Mouse (Mus musculus): ENCODE results near the gene Plekhh1. TPM values are rescaled to one million over a fixed set of nuclear protein-coding genes. Genes with fewer than 3 reads are reported as not detected.

The Plekhh1 gene
- polyA plus RNA-seq, 1 experiment from 2014 or later: 12.6 TPM

DNA sequence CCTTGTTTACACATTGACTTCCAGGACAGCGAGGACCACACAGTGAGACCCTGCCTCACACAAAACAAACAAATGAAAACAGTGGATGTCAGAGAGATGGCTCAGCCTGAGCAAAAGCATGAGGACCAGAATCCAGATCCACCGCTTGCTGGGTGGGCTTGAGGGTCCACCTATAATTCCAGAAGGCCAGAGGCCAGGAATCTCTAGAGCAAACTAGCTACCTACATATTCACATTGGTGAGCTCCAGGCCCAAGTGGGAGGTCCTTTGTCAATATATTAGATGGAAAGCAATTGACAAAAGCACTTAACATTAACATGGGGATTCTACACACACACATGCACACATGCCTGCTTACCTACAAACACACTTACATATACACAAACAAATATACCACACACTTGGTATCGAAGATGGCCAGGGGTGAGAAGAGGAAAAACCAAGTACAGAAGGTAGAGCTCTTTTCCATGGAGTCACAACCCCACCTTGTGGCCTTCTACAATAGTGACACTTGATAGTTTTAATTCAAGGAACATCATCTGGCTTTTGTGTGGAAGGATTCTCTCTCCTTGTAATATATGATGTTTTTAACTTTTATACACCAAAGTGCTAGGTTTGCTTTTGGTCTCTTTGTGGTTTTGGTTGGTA is 68.3 kb downstream of the Plekhh1 start:
- 46% methylated on average over 3 of the region's 3 CpGs for WGBS
- TF ChIP-seq CTCF (IDR thresholded peaks at IDR 0.05; ENCODE audit: low read depth): peak; percentile 90

DNA sequence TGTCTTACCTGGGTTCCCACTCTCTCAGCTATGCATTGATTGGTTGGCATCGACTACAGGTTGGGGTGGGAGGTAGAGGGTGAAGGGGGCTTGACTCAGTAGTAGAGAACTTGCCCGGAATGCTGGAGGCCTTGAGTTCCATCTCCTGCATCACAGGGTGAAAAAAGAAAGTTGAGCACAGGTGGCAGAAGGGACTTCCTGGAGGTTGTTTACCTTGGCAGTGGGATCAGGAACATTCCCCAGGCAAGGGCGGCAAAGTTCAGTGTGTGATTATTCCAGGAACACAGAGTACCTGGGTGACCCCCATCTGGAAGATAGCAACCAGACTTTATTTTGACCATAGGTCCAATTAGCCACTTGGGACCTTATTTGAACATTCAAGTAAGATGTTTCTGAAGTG is 74.8 kb downstream of the Plekhh1 start:
- 48% methylated on average over 3 of the region's 3 CpGs for WGBS
- ATAC-seq: peak; percentile 83
- H3K36me3 ChIP-seq (ENCODE audit: control insufficient read depth, insufficient read depth): no peaks in the 10 kb centered on the region
- no peak for TF ChIP-seq CTCF (IDR thresholded peaks at IDR 0.05; ENCODE audit: low read depth)
- no peaks in the 10 kb centered on the region; the same call in 1 of the 2 replicates for H3K4me1 ChIP-seq (replicated peaks; ENCODE audit: control insufficient read depth, insufficient read depth, low read length)
- no peaks in the 10 kb centered on the region for H3K9me3 ChIP-seq (ENCODE audit: control insufficient read depth)
- no peak overlapping the region for H3K9ac ChIP-seq (ENCODE audit: low read depth, low read length)
- no peaks in the 10 kb centered on the region for H3K27me3 ChIP-seq (replicated peaks; ENCODE audit: control insufficient read depth, insufficient read depth, low read length)
- H3K4me2 ChIP-seq (replicated peaks; ENCODE audit: low read depth): no peak overlapping the region
- H3K27ac ChIP-seq (ENCODE audit: low read depth, low read length): no peak overlapping the region
- H3K4me3 ChIP-seq (ENCODE audit: low read depth, low read length): no peak overlapping the region

More for the DNA sequence above, 68.3 kb downstream of the Plekhh1 start:
- H3K4me2 ChIP-seq (replicated peaks; ENCODE audit: low read depth): no peak overlapping the region
- no peaks in the 10 kb centered on the region for H3K4me1 ChIP-seq (replicated peaks; ENCODE audit: control insufficient read depth, insufficient read depth, low read length)
- H3K36me3 ChIP-seq (ENCODE audit: control insufficient read depth, insufficient read depth): no peaks in the 10 kb centered on the region
- no peak overlapping the region for H3K4me3 ChIP-seq (ENCODE audit: low read depth, low read length)
- H3K27ac ChIP-seq (ENCODE audit: low read depth, low read length): no peak overlapping the region
- no peaks in the 10 kb centered on the region for H3K9me3 ChIP-seq (ENCODE audit: control insufficient read depth)
- ATAC-seq: no peak
- no peaks in the 10 kb centered on the region for H3K27me3 ChIP-seq (replicated peaks; ENCODE audit: control insufficient read depth, insufficient read depth, low read length)
- no peak overlapping the region for H3K9ac ChIP-seq (ENCODE audit: low read depth, low read length)

DNA sequence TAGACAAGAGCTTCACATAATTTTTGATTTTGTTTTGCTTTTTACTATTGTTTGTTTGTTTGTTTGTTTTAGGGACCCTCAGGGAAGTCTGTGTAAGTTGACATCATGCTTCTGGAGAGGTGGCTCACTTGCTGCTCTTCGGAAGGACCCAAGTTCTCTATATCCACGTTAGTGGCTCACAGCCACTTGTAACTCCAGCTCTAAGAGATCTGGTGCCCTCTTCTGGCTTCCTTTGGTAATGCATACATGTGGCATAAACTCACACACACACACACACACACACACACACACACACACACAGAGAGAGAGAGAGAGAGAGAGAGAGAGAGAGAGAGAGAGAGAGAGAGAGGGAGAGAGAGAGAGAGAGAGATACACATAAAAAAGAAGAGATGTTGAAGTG is 75.6 kb downstream of the Plekhh1 start:
- Histone ChIP-seq H3K36me3 (ENCODE audit: control insufficient read depth, insufficient read depth) (no peaks in the 10 kb centered on the region), H3K9ac (ENCODE audit: low read depth, low read length) (no peak overlapping the region), H3K9me3 (ENCODE audit: control insufficient read depth) (no peaks in the 10 kb centered on the region), H3K27ac (ENCODE audit: low read depth, low read length) (no peak overlapping the region), H3K4me1 (replicated peaks; ENCODE audit: control insufficient read depth, insufficient read depth, low read length) (no peaks in the 10 kb centered on the region; the same call in 1 of the 2 replicates), H3K4me3 (ENCODE audit: low read depth, low read length) (no peak overlapping the region), H3K27me3 (replicated peaks; ENCODE audit: control insufficient read depth, insufficient read depth, low read length) (no peaks in the 10 kb centered on the region), H3K4me2 (replicated peaks; ENCODE audit: low read depth) (no peak overlapping the region)
- no peak for ATAC-seq
- WGBS: 75% methylated on average over 2 of the region's 2 CpGs
- peak; percentile 50 for TF ChIP-seq CTCF (IDR thresholded peaks at IDR 0.05; ENCODE audit: low read depth)

DNA sequence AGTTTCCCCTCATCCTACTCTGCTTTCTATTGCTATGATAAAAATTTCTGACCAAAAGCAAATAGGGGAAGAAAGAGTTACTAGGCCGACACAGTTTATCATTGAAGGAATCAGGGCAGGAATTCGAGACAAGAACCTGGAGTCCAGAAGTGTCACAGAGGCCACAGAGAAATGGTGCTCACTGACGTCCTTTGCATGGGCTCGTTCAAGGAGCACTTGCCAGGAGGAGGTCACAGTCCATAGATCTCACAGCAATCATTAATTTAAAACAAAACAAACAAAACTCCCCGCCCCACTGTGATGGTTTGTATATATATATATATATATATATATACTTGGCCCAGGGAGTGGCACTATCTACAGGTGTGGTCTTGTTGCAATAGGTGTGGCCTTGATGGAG is 76.3 kb downstream of the Plekhh1 start:
- Histone ChIP-seq H3K4me2 (replicated peaks; ENCODE audit: low read depth) (no peak overlapping the region), H3K27me3 (replicated peaks; ENCODE audit: control insufficient read depth, insufficient read depth, low read length) (no peaks in the 10 kb centered on the region), H3K9ac (ENCODE audit: low read depth, low read length) (no peak overlapping the region), H3K27ac (ENCODE audit: low read depth, low read length) (no peak overlapping the region), H3K36me3 (ENCODE audit: control insufficient read depth, insufficient read depth) (no peaks in the 10 kb centered on the region), H3K4me1 (replicated peaks; ENCODE audit: control insufficient read depth, insufficient read depth, low read length) (no peaks in the 10 kb centered on the region; the same call in 1 of the 2 replicates), H3K4me3 (ENCODE audit: low read depth, low read length) (no peak overlapping the region), H3K9me3 (ENCODE audit: control insufficient read depth) (no peaks in the 10 kb centered on the region)
- TF ChIP-seq CTCF (IDR thresholded peaks at IDR 0.05; ENCODE audit: low read depth): no peak
- ATAC-seq: peak; percentile 45; the same call in 1 of the 2 replicates
- 54% methylated on average over 5 of the region's 5 CpGs for WGBS

DNA sequence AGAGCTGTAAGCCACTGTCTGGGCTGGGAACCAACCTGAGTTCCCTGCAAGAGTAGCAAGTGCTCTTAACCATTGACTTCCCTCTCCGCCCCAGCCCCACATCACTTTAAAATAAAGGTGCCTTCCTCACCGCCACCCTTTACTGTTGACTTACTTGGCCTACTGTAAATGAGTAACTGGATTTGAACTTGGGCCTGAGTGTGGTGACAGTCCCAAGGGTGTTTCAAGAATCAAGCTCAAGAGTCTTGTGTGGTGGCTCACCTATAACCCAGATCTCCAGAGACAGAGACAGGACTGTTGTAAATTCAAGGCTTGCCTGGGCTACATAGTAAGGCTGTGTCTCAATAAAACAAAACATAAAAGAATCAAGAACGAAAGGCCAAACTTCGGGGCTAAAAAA is 90.0 kb downstream of the Plekhh1 start:
- no peaks in the 10 kb centered on the region for H3K4me1 ChIP-seq (replicated peaks; ENCODE audit: control insufficient read depth, insufficient read depth, low read length)
- no peak for ATAC-seq
- no peak overlapping the region for H3K4me3 ChIP-seq (ENCODE audit: low read depth, low read length)
- no peaks in the 10 kb centered on the region for H3K27me3 ChIP-seq (replicated peaks; ENCODE audit: control insufficient read depth, insufficient read depth, low read length)
- no peak overlapping the region for H3K27ac ChIP-seq (ENCODE audit: low read depth, low read length)
- 67% methylated on average over 4 of the region's 4 CpGs for WGBS
- no peak overlapping the region for H3K4me2 ChIP-seq (replicated peaks; ENCODE audit: low read depth)
- H3K9me3 ChIP-seq (ENCODE audit: control insufficient read depth): no peaks in the 10 kb centered on the region
- no peak for TF ChIP-seq CTCF (IDR thresholded peaks at IDR 0.05; ENCODE audit: low read depth)
- no peaks in the 10 kb centered on the region for H3K36me3 ChIP-seq (ENCODE audit: control insufficient read depth, insufficient read depth)
- H3K9ac ChIP-seq (ENCODE audit: low read depth, low read length): no peak overlapping the region

DNA sequence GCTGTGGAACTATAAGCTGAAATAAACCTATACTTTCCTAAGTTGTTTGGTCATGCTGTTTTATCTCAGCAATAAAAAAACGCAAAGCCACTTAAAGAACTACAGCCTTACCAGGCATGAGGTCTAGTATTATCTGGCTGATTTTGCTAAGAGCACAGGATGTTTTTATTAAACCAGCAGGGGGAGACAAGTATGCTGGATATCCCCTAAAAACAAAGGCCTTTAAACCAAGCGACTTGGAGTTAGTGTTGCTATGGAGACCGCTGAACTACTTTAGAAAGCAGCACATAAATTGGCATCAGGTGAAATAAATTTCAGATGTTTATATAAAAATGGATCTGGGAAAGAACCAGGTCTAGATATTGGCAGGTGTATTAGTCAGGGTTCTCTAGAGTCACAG is 93.9 kb downstream of the Plekhh1 start:
- H3K4me3 ChIP-seq (ENCODE audit: low read depth, low read length): no peak overlapping the region
- WGBS: 32% methylated on average over 3 of the region's 3 CpGs
- no peaks in the 10 kb centered on the region for H3K27me3 ChIP-seq (replicated peaks; ENCODE audit: control insufficient read depth, insufficient read depth, low read length)
- no peaks in the 10 kb centered on the region for H3K36me3 ChIP-seq (ENCODE audit: control insufficient read depth, insufficient read depth)
- H3K9ac ChIP-seq (ENCODE audit: low read depth, low read length): no peak overlapping the region
- ATAC-seq: no peak
- H3K4me1 ChIP-seq (replicated peaks; ENCODE audit: control insufficient read depth, insufficient read depth, low read length): no peaks in the 10 kb centered on the region
- no peak overlapping the region for H3K4me2 ChIP-seq (replicated peaks; ENCODE audit: low read depth)
- peak; percentile 60 for TF ChIP-seq CTCF (IDR thresholded peaks at IDR 0.05; ENCODE audit: low read depth)
- no peak overlapping the region for H3K27ac ChIP-seq (ENCODE audit: low read depth, low read length)
- no peaks in the 10 kb centered on the region for H3K9me3 ChIP-seq (ENCODE audit: control insufficient read depth)

Measured in intestine, postnatal 0 days (tissue).